Mouse (Mus musculus) MEL (cell line): ENCODE measurements around the gene Uqcrfs1. TPM values are rescaled to one million over a fixed set of nuclear protein-coding genes. Genes with fewer than 3 reads are reported as not detected.
A peak's percentile ranks its signal among the peaks of the same experiment; 100 is the strongest.

Experiments
- DNase-seq: peaks from one replicate; pipeline ENCODE4 v3.0.0; 2011; ENCODE audit warnings: low read depth, low spot score
- H3K27ac ChIP-seq: 2 replicates; pipeline ENCODE4 v1.5.1; 2012; ENCODE audit warnings: low read depth, mild to moderate bottlenecking, control low read depth, low read length, moderate library complexity; ENCODE audit not compliant: control insufficient read depth
- H3K27me3 ChIP-seq, 2 experiments: fragments of 150-350 bp in 1 of 2; sonication (generic) in 1 of 2; 2 replicates each; pipeline ENCODE4 v1.6.1; 2012; ENCODE audit warnings: low read length in 2 of 2, mild to moderate bottlenecking in 2 of 2, improper control_type of control experiment in 1 of 2, moderate library complexity in 1 of 2; ENCODE audit not compliant: insufficient read depth in 2 of 2, control insufficient read depth in 1 of 2
- H3K36me3 ChIP-seq, 2 experiments: 2 replicates each; pipeline ENCODE4 v1.6.1; 2012 to 2014; ENCODE audit warnings: low read length in 2 of 2, improper control_type of control experiment in 1 of 2, inconsistent platforms in 1 of 2, mild to moderate bottlenecking in 1 of 2; ENCODE audit not compliant: insufficient read depth in 2 of 2, control insufficient read depth in 1 of 2
- H3K4me1 ChIP-seq, 2 experiments: fragments of 150-350 bp in 1 of 2; sonication (generic) in 1 of 2; 2 replicates each; pipeline ENCODE4 v1.6.1; 2012; ENCODE audit warnings: low read length in 2 of 2, improper control_type of control experiment in 1 of 2, mild to moderate bottlenecking in 1 of 2; ENCODE audit not compliant: insufficient read depth in 2 of 2, control insufficient read depth in 1 of 2
- H3K4me3 ChIP-seq, 2 experiments: fragments of 150-350 bp in 1 of 2; sonication (generic) in 1 of 2; 2 replicates each; pipeline ENCODE4 v1.5.1; 2012; ENCODE audit warnings: low read depth in 2 of 2, low read length in 2 of 2, mild to moderate bottlenecking in 2 of 2, moderate library complexity in 2 of 2, control low read depth in 1 of 2, improper control_type of control experiment in 1 of 2; ENCODE audit not compliant: control insufficient read depth in 1 of 2, insufficient read depth in 1 of 2
- H3K79me2 ChIP-seq: 2 replicates; pipeline ENCODE4 v1.6.1; 2012; ENCODE audit warnings: mild to moderate bottlenecking, low read length, moderate library complexity; ENCODE audit not compliant: control insufficient read depth, poor library complexity, insufficient read depth
- H3K9ac ChIP-seq: 2 replicates; pipeline ENCODE4 v1.6.1; 2012; ENCODE audit warnings: low read depth, mild to moderate bottlenecking, control low read depth, low read length, moderate library complexity; ENCODE audit not compliant: control insufficient read depth, poor library complexity, severe bottlenecking
- H3K9me3 ChIP-seq: fragments of 150-350 bp; sonication (generic); replicated peaks from 2 replicates; pipeline ENCODE4 v1.6.1; 2012; ENCODE audit warnings: mild to moderate bottlenecking, low read length, improper control_type of control experiment, moderate library complexity; ENCODE audit not compliant: insufficient read depth
- BHLHE40 ChIP-seq: IDR thresholded peaks from 2 replicates; pipeline ENCODE4 v1.6.1; 2012; ENCODE audit warnings: low read depth, mild to moderate bottlenecking, inconsistent platforms, low read length, improper control_type of control experiment, borderline replicate concordance
- CHD1 ChIP-seq: IDR thresholded peaks from 2 replicates; pipeline ENCODE4 v1.6.1; 2012; ENCODE audit warnings: low read depth, mild to moderate bottlenecking, inconsistent platforms, low read length, improper control_type of control experiment
- CTCF ChIP-seq, 3 experiments: IDR thresholded peaks in 2 of 3; conservative IDR thresholded peaks in 1 of 3; 2 replicates each; pipeline ENCODE4 v1.5.1; 2011 to 2012; ENCODE audit warnings: low read length in 3 of 3, low read depth in 2 of 3, mild to moderate bottlenecking in 2 of 3, improper control_type of control experiment in 1 of 3, inconsistent platforms in 1 of 3, mixed read lengths in 1 of 3, moderate library complexity in 1 of 3; ENCODE audit not compliant: control insufficient read depth in 1 of 3, insufficient read depth in 1 of 3, poor library complexity in 1 of 3, severe bottlenecking in 1 of 3
- E2F4 ChIP-seq: IDR thresholded peaks from 2 replicates; pipeline ENCODE4 v1.6.1; 2011; ENCODE audit warnings: low read depth, low read length, improper control_type of control experiment, borderline replicate concordance
- EP300 ChIP-seq, 2 experiments: IDR thresholded peaks; 2 replicates each; pipeline ENCODE4 v1.6.1; 2011; ENCODE audit warnings: improper control_type of control experiment in 2 of 2, low read length in 2 of 2, low read depth in 1 of 2, mild to moderate bottlenecking in 1 of 2
- GATA1 ChIP-seq: IDR thresholded peaks from 2 replicates; pipeline ENCODE4 v1.6.1; 2011; ENCODE audit warnings: low read depth, low read length, improper control_type of control experiment
- HCFC1 ChIP-seq: IDR thresholded peaks from 2 replicates; pipeline ENCODE4 v1.6.1; 2012; ENCODE audit warnings: low read depth, mild to moderate bottlenecking, inconsistent platforms, low read length, improper control_type of control experiment, moderate library complexity
- JUND ChIP-seq: IDR thresholded peaks from 2 replicates; pipeline ENCODE4 v1.6.1; 2011; ENCODE audit warnings: low read depth, mild to moderate bottlenecking, improper control_type of control experiment, low read length
- MAX ChIP-seq: IDR thresholded peaks from 2 replicates; pipeline ENCODE4 v1.6.1; 2011; ENCODE audit warnings: low read length, improper control_type of control experiment
- MAZ ChIP-seq: IDR thresholded peaks from 2 replicates; pipeline ENCODE4 v1.6.1; 2012; ENCODE audit warnings: low read depth, mild to moderate bottlenecking, inconsistent platforms, low read length, improper control_type of control experiment
- MYC ChIP-seq: IDR thresholded peaks from 2 replicates; pipeline ENCODE4 v1.6.1; 2011; ENCODE audit warnings: low read depth, mild to moderate bottlenecking, low read length, improper control_type of control experiment, moderate library complexity
- NELFE ChIP-seq: IDR thresholded peaks from 2 replicates; pipeline ENCODE4 v1.6.1; 2011; ENCODE audit warnings: low read depth, low read length, improper control_type of control experiment
- POLR2A ChIP-seq, 2 experiments: IDR thresholded peaks; 2 replicates each; pipeline ENCODE4 v1.6.1; 2011 to 2012; ENCODE audit warnings: low read length in 2 of 2, mild to moderate bottlenecking in 2 of 2, control low read depth in 1 of 2, improper control_type of control experiment in 1 of 2, low read depth in 1 of 2, moderate library complexity in 1 of 2; ENCODE audit not compliant: control insufficient read depth in 1 of 2, insufficient read depth in 1 of 2, poor library complexity in 1 of 2
- POLR2AphosphoS2 ChIP-seq: IDR thresholded peaks from 2 replicates; pipeline ENCODE4 v1.6.1; 2011; ENCODE audit warnings: low read length, improper control_type of control experiment
- RAD21 ChIP-seq: IDR thresholded peaks from 2 replicates; pipeline ENCODE4 v1.6.1; 2011; ENCODE audit warnings: mild to moderate bottlenecking, low read depth, low read length, improper control_type of control experiment
- RCOR1 ChIP-seq: IDR thresholded peaks from 2 replicates; pipeline ENCODE4 v1.6.1; 2012; ENCODE audit warnings: low read depth, mild to moderate bottlenecking, inconsistent platforms, low read length, improper control_type of control experiment
- TAL1 ChIP-seq: IDR thresholded peaks from 2 replicates; pipeline ENCODE4 v1.6.1; 2012; ENCODE audit warnings: mild to moderate bottlenecking, inconsistent platforms, low read length, moderate library complexity, mixed read lengths
- TBP ChIP-seq: IDR thresholded peaks from 2 replicates; pipeline ENCODE4 v1.8.0; 2011; ENCODE audit warnings: low read depth, low read length, improper control_type of control experiment
- UBTF ChIP-seq: IDR thresholded peaks from 2 replicates; pipeline ENCODE4 v1.6.1; 2012; ENCODE audit warnings: low read depth, mild to moderate bottlenecking, inconsistent platforms, low read length, improper control_type of control experiment, moderate library complexity, borderline replicate concordance; ENCODE audit not compliant: insufficient read depth
- USF1 ChIP-seq: IDR thresholded peaks from 2 replicates; pipeline ENCODE4 v1.6.1; 2014; ENCODE audit warnings: low read depth, mild to moderate bottlenecking, inconsistent platforms, low read length, improper control_type of control experiment, moderate library complexity
- USF2 ChIP-seq, 2 experiments: IDR thresholded peaks; 2 replicates each; pipeline ENCODE4 v1.6.1; 2011 to 2012; ENCODE audit warnings: improper control_type of control experiment in 2 of 2, low read length in 2 of 2, borderline replicate concordance in 1 of 2, inconsistent platforms in 1 of 2, low read depth in 1 of 2, mild to moderate bottlenecking in 1 of 2; ENCODE audit not compliant: insufficient read depth in 1 of 2
- ZC3H11A ChIP-seq: IDR thresholded peaks from 2 replicates; pipeline ENCODE4 v1.6.1; 2012; ENCODE audit warnings: low read depth, mild to moderate bottlenecking, inconsistent platforms, low read length, improper control_type of control experiment
- ZKSCAN1 ChIP-seq: IDR thresholded peaks from 2 replicates; pipeline ENCODE4 v1.6.1; 2012; ENCODE audit warnings: low read depth, mild to moderate bottlenecking, inconsistent platforms, low read length, improper control_type of control experiment, moderate library complexity
- ZMIZ1 ChIP-seq: IDR thresholded peaks from 2 replicates; pipeline ENCODE4 v1.6.1; 2012; ENCODE audit warnings: low read depth, mild to moderate bottlenecking, inconsistent platforms, low read length, improper control_type of control experiment, moderate library complexity
- ZNF384 ChIP-seq: IDR thresholded peaks from 2 replicates; pipeline ENCODE4 v1.6.1; 2012; ENCODE audit warnings: low read depth, mild to moderate bottlenecking, inconsistent platforms, low read length, improper control_type of control experiment
- polyA plus RNA-seq, 2 experiments: library from polyadenylated mRNA; stranded (reverse) in 1 of 2; unstranded in 1 of 2; fragments of >175 nt in 1 of 2; fragments of >200 nt in 1 of 2; gene quantifications; 2 replicates each; pipeline versions ENCODE4 v1.2.1 to v1.2.4; 2012; ENCODE audit warnings: low replicate concordance in 2 of 2, low read depth in 1 of 2; ENCODE audit not compliant: insufficient read length in 2 of 2, insufficient read depth in 1 of 2, missing spikeins in 1 of 2
- total RNA-seq: library from RNA; depleted of rRNA; stranded (reverse); fragments of 300-350 nt; gene quantifications from 2 replicates; pipeline ENCODE4 v1.2.3, GENCODE M21; 2012

The Uqcrfs1 gene
- total and polyA plus RNA-seq, 3 experiments = 163 to 191 TPM; not detected in 1

DNA sequence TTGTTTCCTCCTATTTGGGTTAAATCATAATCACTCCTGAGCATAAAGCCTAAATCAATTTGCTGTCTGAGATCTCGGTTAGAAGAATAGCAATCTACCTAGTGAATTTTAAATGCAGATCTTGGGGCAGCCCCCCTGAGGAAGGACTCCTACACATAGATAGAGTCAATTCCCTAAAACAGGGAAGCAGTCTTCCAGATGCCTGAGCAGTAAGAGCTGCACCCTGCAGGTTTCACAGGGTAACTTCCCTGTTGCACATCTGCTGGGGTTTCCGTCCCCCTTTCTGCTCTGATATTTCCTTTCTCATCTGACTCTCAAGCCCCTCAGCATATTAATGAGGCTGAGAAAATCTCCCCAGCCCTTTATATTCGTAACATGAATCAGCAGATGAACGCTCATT is 27.8 kb upstream of the Uqcrfs1 start:
- Histone ChIP-seq H3K4me3 (no peak overlapping the region), H3K9me3 (no peaks in the 10 kb centered on the region), H3K4me1 (no peaks in the 10 kb centered on the region), H3K27ac (no peak overlapping the region), H3K79me2 (no peaks in the 10 kb centered on the region), H3K9ac (no peak overlapping the region), H3K27me3 (no peaks in the 10 kb centered on the region), H3K36me3 (no peaks in the 10 kb centered on the region)
- DNase-seq = no peak
- TF ChIP-seq UBTF (no peak), CHD1 (no peak), CTCF (IDR thresholded peaks at IDR 0.05 in 2 of 3, conservative IDR thresholded peaks at IDR 0.05 in 1 of 3; ENCODE audit: control insufficient read depth in 1 of 3, insufficient read depth in 1 of 3, low read depth in 2 of 3, low read length in 3 of 3, poor library complexity in 1 of 3, severe bottlenecking in 1 of 3) (no peak), MAZ (no peak), USF2 (IDR thresholded peaks at IDR 0.05; ENCODE audit: borderline replicate concordance in 1 of 2, insufficient read depth in 1 of 2, low read depth in 1 of 2, low read length in 2 of 2) (no peak), TBP (no peak), ZKSCAN1 (no peak), ZC3H11A (no peak), POLR2A (IDR thresholded peaks at IDR 0.05; ENCODE audit: control insufficient read depth in 1 of 2, insufficient read depth in 1 of 2, low read depth in 1 of 2, low read length in 2 of 2, poor library complexity in 1 of 2) (no peak), JUND (no peak), ZMIZ1 (no peak), POLR2AphosphoS2 (no peak), ZNF384 (no peak), HCFC1 (no peak)

DNA sequence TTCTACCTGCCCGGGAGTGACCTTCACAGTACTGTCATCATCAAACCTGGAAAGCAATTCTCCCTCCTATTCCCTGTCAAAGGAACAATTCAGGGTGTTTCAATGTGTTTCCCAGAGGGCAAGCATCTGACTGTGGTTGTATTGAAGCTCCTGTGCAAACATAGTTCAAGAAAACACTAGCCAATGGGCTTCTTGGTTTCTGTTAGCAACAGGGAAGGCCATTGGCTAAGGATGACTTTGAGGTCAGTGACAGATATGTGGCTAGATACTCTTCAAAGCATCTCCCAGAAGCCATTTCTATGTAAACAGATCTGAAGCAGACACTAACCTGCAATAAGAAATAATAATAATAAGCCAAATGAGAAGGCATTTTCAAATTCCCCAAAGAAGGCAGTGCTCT is 25.0 kb upstream of the Uqcrfs1 start:
- Histone ChIP-seq H3K4me3 (peak overlapping the region in 1 of 2 experiments; percentile 15; a peak in 1 of 4 replicates), H3K36me3 (no peaks in the 10 kb centered on the region), H3K27me3 (no peaks in the 10 kb centered on the region; a peak in 1 of 4 replicates), H3K9ac (no peak overlapping the region), H3K4me1 (no peaks in the 10 kb centered on the region), H3K79me2 (no peaks in the 10 kb centered on the region), H3K9me3 (no peaks in the 10 kb centered on the region), H3K27ac (no peak overlapping the region)
- DNase-seq = peak; percentile 42
- TF ChIP-seq EP300 (IDR thresholded peaks at IDR 0.05; ENCODE audit: low read depth in 1 of 2, low read length in 2 of 2) (no peak), RAD21 (no peak), E2F4 (no peak), MAZ (no peak), USF1 (no peak), NELFE (no peak), MYC (no peak), ZKSCAN1 (no peak), BHLHE40 (no peak), GATA1 (no peak), MAX (no peak), RCOR1 (no peak), TAL1 (no peak)
